Mouse (Mus musculus) CH12.LX (cell line): ENCODE measurements around the gene Gnat3. TPM values are rescaled to one million over a fixed set of nuclear protein-coding genes. Genes with fewer than 3 reads are reported as not detected.

Experiments used
- DNase-seq: peaks from one replicate; pipeline ENCODE4 v3.0.0-alpha.2; 2013; ENCODE audit errors: extremely low read depth
- H3K27ac ChIP-seq: 2 replicates; pipeline ENCODE4 v1.5.1; 2012; ENCODE audit warnings: low read depth, mild to moderate bottlenecking, control low read depth, moderate library complexity; ENCODE audit not compliant: insufficient read depth
- H3K27me3 ChIP-seq: replicated peaks from 2 replicates; pipeline ENCODE3; 2012; ENCODE audit warnings: inconsistent platforms
- H3K36me3 ChIP-seq, 2 experiments: replicated peaks in 1 of 2; 2 replicates each; pipeline versions ENCODE3 to v1.6.1; 2012; ENCODE audit warnings: inconsistent platforms in 1 of 2, low read length in 1 of 2, mild to moderate bottlenecking in 1 of 2, mixed read lengths in 1 of 2, moderate library complexity in 1 of 2; ENCODE audit not compliant: control insufficient read depth in 1 of 2, insufficient read depth in 1 of 2
- H3K4me1 ChIP-seq, 2 experiments: 2 replicates each; pipeline ENCODE4 v1.6.1; 2012; ENCODE audit warnings: inconsistent platforms in 1 of 2, moderate library complexity in 1 of 2; ENCODE audit not compliant: insufficient read depth in 2 of 2, control insufficient read depth in 1 of 2
- H3K4me2 ChIP-seq: 2 replicates; pipeline ENCODE4 v1.6.1; 2012; ENCODE audit warnings: low read depth, mild to moderate bottlenecking, control low read depth; ENCODE audit not compliant: poor library complexity, insufficient read depth, severe bottlenecking
- H3K4me3 ChIP-seq, 3 experiments: fragments of 150-350 bp in 1 of 3; sonication (generic) in 1 of 3; replicated peaks in 1 of 3; 2 replicates each; pipeline versions ENCODE3 to v1.5.1; 2011 to 2012; ENCODE audit warnings: low read depth in 2 of 3, low read length in 2 of 3, mild to moderate bottlenecking in 2 of 3, moderate library complexity in 2 of 3, control low read depth in 1 of 3, improper control_type of control experiment in 1 of 3, inconsistent platforms in 1 of 3, mixed read lengths in 1 of 3; ENCODE audit not compliant: poor library complexity in 1 of 3
- H3K79me2 ChIP-seq: replicated peaks from 2 replicates; pipeline ENCODE4 v1.6.1; 2012; ENCODE audit warnings: mild to moderate bottlenecking, moderate library complexity; ENCODE audit not compliant: control insufficient read depth, poor library complexity, insufficient read depth, severe bottlenecking; ENCODE audit errors: extremely low read depth
- H3K9ac ChIP-seq: 2 replicates; pipeline ENCODE4 v1.6.1; 2012; ENCODE audit warnings: low read depth, mild to moderate bottlenecking, control low read depth, moderate library complexity; ENCODE audit not compliant: insufficient read depth
- H3K9me3 ChIP-seq: replicated peaks from 2 replicates; pipeline ENCODE3; 2012; ENCODE audit warnings: low read length, inconsistent platforms, mixed read lengths
- BHLHE40 ChIP-seq: IDR thresholded peaks from 2 replicates; pipeline ENCODE4 v1.6.1; 2011; ENCODE audit warnings: mild to moderate bottlenecking, low read depth, low read length, improper control_type of control experiment
- CHD2 ChIP-seq: IDR thresholded peaks from 2 replicates; pipeline ENCODE4 v1.6.1; 2011; ENCODE audit warnings: low read length, improper control_type of control experiment
- CTCF ChIP-seq, 2 experiments: IDR thresholded peaks in 1 of 2; conservative IDR thresholded peaks in 1 of 2; 2 replicates each; pipeline ENCODE4 v1.5.1; 2011 to 2012; ENCODE audit warnings: low read depth in 2 of 2, low read length in 2 of 2, improper control_type of control experiment in 1 of 2, inconsistent platforms in 1 of 2, mild to moderate bottlenecking in 1 of 2, moderate library complexity in 1 of 2
- E2F4 ChIP-seq: IDR thresholded peaks from 2 replicates; pipeline ENCODE4 v1.6.1; 2011; ENCODE audit warnings: low read depth, low read length, improper control_type of control experiment; ENCODE audit not compliant: insufficient replicate concordance
- EP300 ChIP-seq: IDR thresholded peaks from 2 replicates; pipeline ENCODE4 v1.6.1; 2011; ENCODE audit warnings: low read length, improper control_type of control experiment
- ETS1 ChIP-seq: conservative IDR thresholded peaks from 2 replicates; pipeline ENCODE4 v1.6.1; 2012; ENCODE audit warnings: low read depth, mild to moderate bottlenecking, inconsistent platforms, low read length, improper control_type of control experiment, moderate library complexity
- GABPA ChIP-seq: IDR thresholded peaks from 2 replicates; pipeline ENCODE4 v1.6.1; 2012; ENCODE audit warnings: low read depth, low read length, improper control_type of control experiment, inconsistent platforms; ENCODE audit not compliant: insufficient replicate concordance
- HCFC1 ChIP-seq: IDR thresholded peaks from 2 replicates; pipeline ENCODE4 v1.6.1; 2012; ENCODE audit warnings: low read depth, mild to moderate bottlenecking, inconsistent platforms, low read length, improper control_type of control experiment
- JUN ChIP-seq: IDR thresholded peaks from 2 replicates; pipeline ENCODE4 v1.6.1; 2011; ENCODE audit warnings: low read depth, mild to moderate bottlenecking, low read length, improper control_type of control experiment, moderate library complexity; ENCODE audit not compliant: insufficient read depth
- JUND ChIP-seq: conservative IDR thresholded peaks from 2 replicates; pipeline ENCODE4 v1.6.1; 2011; ENCODE audit warnings: low read depth, low read length, improper control_type of control experiment
- KAT2A ChIP-seq: IDR thresholded peaks from 2 replicates; pipeline ENCODE4 v1.6.1; 2012; ENCODE audit warnings: low read length, improper control_type of control experiment, inconsistent platforms; ENCODE audit not compliant: insufficient replicate concordance
- MAFK ChIP-seq: IDR thresholded peaks from 2 replicates; pipeline ENCODE4 v1.6.1; 2011; ENCODE audit warnings: low read length, improper control_type of control experiment; ENCODE audit not compliant: insufficient replicate concordance
- MAX ChIP-seq: IDR thresholded peaks from 2 replicates; pipeline ENCODE4 v1.6.1; 2011; ENCODE audit warnings: low read length, improper control_type of control experiment
- MEF2A ChIP-seq: IDR thresholded peaks from 2 replicates; pipeline ENCODE4 v1.6.1; 2014; ENCODE audit warnings: low read depth, mild to moderate bottlenecking, inconsistent platforms, low read length, improper control_type of control experiment, borderline replicate concordance
- MXI1 ChIP-seq: IDR thresholded peaks from 2 replicates; pipeline ENCODE4 v1.6.1; 2011; ENCODE audit warnings: mild to moderate bottlenecking, low read depth, low read length, improper control_type of control experiment
- MYC ChIP-seq: IDR thresholded peaks from 2 replicates; pipeline ENCODE4 v1.6.1; 2011; ENCODE audit warnings: low read depth, mild to moderate bottlenecking, improper control_type of control experiment, low read length
- NELFE ChIP-seq: IDR thresholded peaks from 2 replicates; pipeline ENCODE4 v1.6.1; 2011; ENCODE audit warnings: low read depth, low read length, improper control_type of control experiment
- NRF1 ChIP-seq: IDR thresholded peaks from 2 replicates; pipeline ENCODE4 v1.6.1; 2014; ENCODE audit warnings: low read depth, mild to moderate bottlenecking, inconsistent platforms, low read length, improper control_type of control experiment, moderate library complexity
- POLR2A ChIP-seq: IDR thresholded peaks from 2 replicates; pipeline ENCODE4 v1.6.1; 2011; ENCODE audit warnings: low read depth, mild to moderate bottlenecking, improper control_type of control experiment, low read length
- POLR2AphosphoS2 ChIP-seq: IDR thresholded peaks from 2 replicates; pipeline ENCODE4 v1.6.1; 2011; ENCODE audit warnings: low read depth, low read length, improper control_type of control experiment
- RCOR1 ChIP-seq: conservative IDR thresholded peaks from 2 replicates; pipeline ENCODE4 v1.6.1; 2012; ENCODE audit warnings: low read depth, mild to moderate bottlenecking, inconsistent platforms, low read length, improper control_type of control experiment
- SIN3A ChIP-seq: IDR thresholded peaks from 2 replicates; pipeline ENCODE4 v1.6.1; 2012; ENCODE audit warnings: low read length, improper control_type of control experiment, inconsistent platforms
- SMC3 ChIP-seq: IDR thresholded peaks from 2 replicates; pipeline ENCODE4 v1.6.1; 2011; ENCODE audit warnings: low read depth, low read length, improper control_type of control experiment
- TBP ChIP-seq: conservative IDR thresholded peaks from 2 replicates; pipeline ENCODE4 v1.6.1; 2011; ENCODE audit warnings: low read depth, low read length, improper control_type of control experiment
- TCF12 ChIP-seq: IDR thresholded peaks from 2 replicates; pipeline ENCODE4 v1.6.1; 2014; ENCODE audit warnings: low read depth, mild to moderate bottlenecking, inconsistent platforms, low read length, improper control_type of control experiment
- UBTF ChIP-seq: IDR thresholded peaks from 2 replicates; pipeline ENCODE4 v1.6.1; 2012; ENCODE audit warnings: low read depth, mild to moderate bottlenecking, inconsistent platforms, low read length, improper control_type of control experiment, moderate library complexity
- USF1 ChIP-seq: IDR thresholded peaks from 2 replicates; pipeline ENCODE4 v1.6.1; 2014; ENCODE audit warnings: low read depth, mild to moderate bottlenecking, inconsistent platforms, low read length, improper control_type of control experiment
- USF2 ChIP-seq: conservative IDR thresholded peaks from 2 replicates; pipeline ENCODE4 v1.6.1; 2011; ENCODE audit warnings: low read depth, low read length, improper control_type of control experiment
- ZC3H11A ChIP-seq: IDR thresholded peaks from 2 replicates; pipeline ENCODE4 v1.6.1; 2012; ENCODE audit warnings: low read depth, mild to moderate bottlenecking, inconsistent platforms, low read length, improper control_type of control experiment
- ZKSCAN1 ChIP-seq: IDR thresholded peaks from 2 replicates; pipeline ENCODE4 v1.6.1; 2012; ENCODE audit warnings: low read depth, inconsistent platforms, low read length, improper control_type of control experiment, borderline replicate concordance
- ZNF384 ChIP-seq: IDR thresholded peaks from 2 replicates; pipeline ENCODE4 v1.6.1; 2012; ENCODE audit warnings: low read depth, low read length, improper control_type of control experiment, inconsistent platforms
- dilution Hi-C: fragments of 300-500 bp; cut with MboI; formaldehyde crosslinking; loops from 2 replicates; pipeline ENCODE4 v1.14.3; 2020; ENCODE audit warnings: low sequenced_read_pairs; ENCODE audit not compliant: extremely low pct_unique_long_range_greater_than_20kb, extremely low pct_ligation_motif_present
- in situ Hi-C: fragments of 300-500 bp; cut with MboI; formaldehyde crosslinking; loops from 3 replicates; pipeline ENCODE4 v1.14.3; 2019; ENCODE audit warnings: low sequenced_read_pairs, low pct_ligation_motif_present, low pct_unique_long_range_greater_than_20kb, mixed read lengths
- polyA plus RNA-seq: library from polyadenylated mRNA; unstranded; fragments of >175 nt; gene quantifications from 2 replicates; pipeline ENCODE4 v1.2.1, GENCODE M21; 2012; ENCODE audit warnings: low read depth; ENCODE audit not compliant: insufficient read length
- total RNA-seq, 2 experiments: library from RNA; depleted of rRNA; stranded (reverse); fragments of 300-350 nt in 1 of 2; fragments of >200 nt in 1 of 2; gene quantifications; 2 replicates each; pipeline ENCODE4 v1.2.3; 2012 to 2014

Gnat3 gene
- total and polyA plus RNA-seq, 3 experiments: 0.51 to 1.2 (median 0.57) TPM

GRCm38 (mm10) chr5:17982770-17983169 lies 20.4 kb downstream of the Gnat3 start:
- no peak for TF ChIP-seq GABPA
- TF ChIP-seq USF2: no peak
- no peak for TF ChIP-seq EP300
- TF ChIP-seq USF1: no peak
- no peak for TF ChIP-seq JUND
- TF ChIP-seq CHD2: no peak
- no peak for TF ChIP-seq SMC3
- no peak for TF ChIP-seq RCOR1
- no peak for TF ChIP-seq POLR2AphosphoS2
- TF ChIP-seq NRF1: no peak
- no peak for TF ChIP-seq CTCF (conservative IDR thresholded peaks at IDR 0.05 in 1 of 2, IDR thresholded peaks at IDR 0.05 in 1 of 2; ENCODE audit: low read depth in 2 of 2, low read length in 2 of 2)
- no peak for TF ChIP-seq BHLHE40
- no peak for TF ChIP-seq MXI1
- no peak for TF ChIP-seq JUN
- TF ChIP-seq ETS1: no peak
- no peak for TF ChIP-seq UBTF
- TF ChIP-seq ZKSCAN1: no peak
- in situ Hi-C loops: no loop called here
- dilution Hi-C loops: no loop called here

GRCm38 (mm10) chr5:17984522-17984921 lies 22.2 kb downstream of the Gnat3 start:
- Histone ChIP-seq H3K4me1 (peaks cover 0 to 3% of the 10 kb centered on the region in 2 experiments; a peak in 1 of 4 replicates), H3K4me2 (no peak overlapping the region), H3K27ac (no peak overlapping the region), H3K4me3 (no peak overlapping the region), H3K9me3 (peaks cover 6% of the 10 kb centered on the region), H3K27me3 (no peaks in the 10 kb centered on the region), H3K79me2 (no peaks in the 10 kb centered on the region), H3K36me3 (no peaks in the 10 kb centered on the region), H3K9ac (no peak overlapping the region)
- in situ Hi-C loops (no loop called here), dilution Hi-C loops (no loop called here)
- DNase-seq: no peak
- TF ChIP-seq POLR2A (no peak), TCF12 (no peak), RCOR1 (no peak), TBP (no peak), ZC3H11A (no peak), ZNF384 (no peak), MEF2A (no peak), E2F4 (no peak), MAFK (no peak), SIN3A (no peak), KAT2A (no peak), NELFE (no peak), NRF1 (no peak), EP300 (no peak), JUN (no peak), MAX (no peak), MYC (no peak), MXI1 (no peak), SMC3 (no peak), HCFC1 (no peak)

More at GRCm38 (mm10) chr5:17982770-17983169, 20.4 kb downstream of the Gnat3 start:
- DNase-seq: no peak
- Histone ChIP-seq H3K4me3 (no peak overlapping the region), H3K27ac (no peak overlapping the region), H3K4me2 (no peak overlapping the region), H3K27me3 (no peaks in the 10 kb centered on the region), H3K9me3 (peaks cover 14% of the 10 kb centered on the region), H3K9ac (no peak overlapping the region), H3K79me2 (no peaks in the 10 kb centered on the region), H3K36me3 (no peaks in the 10 kb centered on the region), H3K4me1 (peaks cover 0 to 3% of the 10 kb centered on the region in 2 experiments; a peak in 1 of 4 replicates)
